Mouse (Mus musculus): ENCODE data around the gene Hs2st1. TPM values are rescaled to one million over a fixed set of nuclear protein-coding genes. Genes with fewer than 3 reads are reported as not detected.

The Hs2st1 gene
- polyA plus RNA-seq, 1 experiment from 2014 or later: 2.2 TPM

DNA sequence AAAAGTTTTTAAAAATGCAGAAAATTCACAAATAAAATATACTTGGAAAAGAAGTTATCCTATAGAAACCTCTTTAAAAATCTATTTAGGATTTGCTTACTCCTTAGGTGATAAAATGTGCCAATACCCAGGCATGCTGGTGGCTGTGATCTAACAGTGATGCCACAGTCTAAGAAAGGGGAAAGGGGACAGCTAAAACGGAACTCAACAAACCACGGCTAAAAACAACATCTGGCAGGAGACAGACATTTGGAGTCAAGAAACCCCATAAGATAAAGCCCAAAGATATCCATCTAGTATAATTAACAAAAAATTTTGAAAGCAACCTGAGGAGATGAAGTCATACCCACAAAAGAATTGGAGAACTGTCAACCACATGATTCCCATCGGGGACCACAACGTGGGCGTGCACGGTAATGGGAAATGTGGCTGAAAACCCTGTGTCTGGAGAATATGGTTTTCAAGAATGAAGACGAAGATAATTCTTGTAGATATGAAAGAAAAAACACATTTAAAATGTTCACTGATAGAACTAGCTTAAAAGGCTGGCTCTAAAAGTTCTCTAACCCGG, 103.8 kb downstream of the Hs2st1 start:
- Histone ChIP-seq H3K27ac (no peak overlapping the region), H3K4me2 (no peak overlapping the region), H3K4me3 (replicated peaks) (no peak overlapping the region), H3K4me1 (replicated peaks) (0 out of 2 replicates have a peak, but pooled peaks cover 7% of the 10 kb centered on the region), H3K9ac (no peak overlapping the region), H3K36me3 (peaks cover 13% of the 10 kb centered on the region), H3K27me3 (no peaks in the 10 kb centered on the region), H3K9me3 (replicated peaks) (no peaks in the 10 kb centered on the region)
- DNase-seq (no peak), ATAC-seq (ENCODE audit: low read depth) (no peak)
- 49% methylated on average over 8 of the region's 8 CpGs for WGBS (ENCODE audit: insufficient replicate concordance)

DNA sequence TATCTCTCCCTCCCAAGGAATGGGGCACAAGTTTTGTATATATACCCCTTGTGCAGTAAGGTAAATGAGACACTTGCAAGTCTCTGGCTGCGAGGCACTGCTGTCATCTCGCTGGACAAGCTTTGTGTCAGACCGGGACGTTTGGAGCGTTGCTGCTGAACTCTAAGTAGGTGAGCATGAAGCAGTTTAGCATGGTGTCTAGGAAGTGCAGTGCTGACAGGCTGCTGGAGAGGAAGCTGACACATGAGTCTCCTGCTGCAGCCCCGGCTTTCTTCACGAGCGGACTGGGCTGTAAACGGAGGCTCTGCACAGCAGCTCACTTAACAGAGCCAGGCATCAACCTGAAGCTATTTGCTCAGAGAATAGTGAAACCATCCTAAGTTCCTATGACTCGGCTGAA, 107.3 kb downstream of the Hs2st1 start:
- H3K4me1 ChIP-seq (replicated peaks): no peaks in the 10 kb centered on the region
- H3K27me3 ChIP-seq: no peaks in the 10 kb centered on the region
- H3K4me3 ChIP-seq (replicated peaks): no peak overlapping the region
- ATAC-seq (ENCODE audit: low read depth) (no peak), DNase-seq (no peak)
- H3K9me3 ChIP-seq (replicated peaks): no peaks in the 10 kb centered on the region
- no peak overlapping the region for H3K4me2 ChIP-seq
- WGBS (ENCODE audit: insufficient replicate concordance): 82% methylated on average over 10 of the region's 10 CpGs
- H3K9ac ChIP-seq: no peak overlapping the region
- peaks cover 18% of the 10 kb centered on the region for H3K36me3 ChIP-seq
- no peak overlapping the region for H3K27ac ChIP-seq

DNA sequence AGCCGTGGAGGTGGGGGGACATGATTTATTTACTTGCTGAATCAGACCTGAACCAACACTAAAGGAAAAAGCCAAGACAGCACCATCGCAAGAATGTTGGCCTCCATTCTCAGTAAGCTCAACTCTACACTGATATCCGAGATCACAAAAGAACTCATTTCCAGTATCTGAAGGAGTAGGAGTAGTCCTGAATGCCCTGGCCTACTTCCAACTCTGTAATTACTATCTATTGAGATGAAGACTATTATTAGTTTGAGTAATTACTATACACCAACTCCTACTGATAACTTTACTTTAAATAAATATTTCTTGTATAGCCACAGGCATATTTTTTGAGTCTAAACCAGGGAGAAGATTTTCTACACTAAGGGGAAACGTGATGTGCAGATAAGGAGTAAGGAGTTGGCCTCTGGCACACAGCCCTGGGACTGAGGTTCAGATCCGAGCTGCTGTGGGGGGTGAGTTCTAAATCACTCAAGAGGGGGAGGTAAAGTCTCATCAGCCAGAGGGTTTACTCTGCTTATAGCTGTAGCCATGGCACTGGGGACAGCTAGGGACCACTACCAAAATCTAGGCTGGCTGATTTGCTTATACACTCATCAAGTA, 109.7 kb downstream of the Hs2st1 start:
- Histone ChIP-seq H3K27me3 (no peaks in the 10 kb centered on the region), H3K9me3 (replicated peaks) (no peaks in the 10 kb centered on the region), H3K4me2 (no peak overlapping the region), H3K27ac (no peak overlapping the region), H3K9ac (no peak overlapping the region), H3K4me3 (replicated peaks) (no peak overlapping the region), H3K36me3 (peaks cover 18% of the 10 kb centered on the region), H3K4me1 (replicated peaks) (no peaks in the 10 kb centered on the region)
- DNase-seq: no peak
- no peak for ATAC-seq (ENCODE audit: low read depth)
- WGBS (ENCODE audit: insufficient replicate concordance): 53% methylated on average over 5 of the region's 5 CpGs

DNA sequence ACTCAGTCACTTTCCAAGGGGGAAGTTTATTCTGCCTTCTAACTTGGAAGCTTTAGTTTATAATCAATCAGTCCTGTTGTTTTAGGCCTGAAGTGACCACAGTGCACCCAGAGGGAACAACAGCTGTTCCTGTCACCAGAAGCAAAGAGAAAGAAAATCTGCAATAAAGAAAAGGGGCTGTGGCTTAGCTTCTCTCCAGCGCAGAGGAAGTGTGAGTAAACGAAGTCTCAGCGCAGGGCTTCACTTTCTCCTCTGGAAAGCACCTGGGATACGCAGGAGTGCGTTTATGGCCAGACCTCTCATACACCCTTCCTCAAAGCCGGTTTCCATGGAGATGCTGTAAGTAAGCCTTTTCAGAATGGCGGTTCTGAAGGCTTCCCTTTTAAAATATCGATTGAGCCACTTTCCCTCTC, 110.7 kb downstream of the Hs2st1 start:
- Histone ChIP-seq H3K4me2 (no peak overlapping the region), H3K27me3 (no peaks in the 10 kb centered on the region), H3K36me3 (peaks cover 18% of the 10 kb centered on the region), H3K27ac (no peak overlapping the region), H3K9ac (no peak overlapping the region), H3K4me3 (replicated peaks) (no peak overlapping the region), H3K9me3 (replicated peaks) (no peaks in the 10 kb centered on the region), H3K4me1 (replicated peaks) (no peaks in the 10 kb centered on the region)
- 74% methylated on average over 8 of the region's 8 CpGs for WGBS (ENCODE audit: insufficient replicate concordance)
- DNase-seq (no peak), ATAC-seq (ENCODE audit: low read depth) (no peak)

DNA sequence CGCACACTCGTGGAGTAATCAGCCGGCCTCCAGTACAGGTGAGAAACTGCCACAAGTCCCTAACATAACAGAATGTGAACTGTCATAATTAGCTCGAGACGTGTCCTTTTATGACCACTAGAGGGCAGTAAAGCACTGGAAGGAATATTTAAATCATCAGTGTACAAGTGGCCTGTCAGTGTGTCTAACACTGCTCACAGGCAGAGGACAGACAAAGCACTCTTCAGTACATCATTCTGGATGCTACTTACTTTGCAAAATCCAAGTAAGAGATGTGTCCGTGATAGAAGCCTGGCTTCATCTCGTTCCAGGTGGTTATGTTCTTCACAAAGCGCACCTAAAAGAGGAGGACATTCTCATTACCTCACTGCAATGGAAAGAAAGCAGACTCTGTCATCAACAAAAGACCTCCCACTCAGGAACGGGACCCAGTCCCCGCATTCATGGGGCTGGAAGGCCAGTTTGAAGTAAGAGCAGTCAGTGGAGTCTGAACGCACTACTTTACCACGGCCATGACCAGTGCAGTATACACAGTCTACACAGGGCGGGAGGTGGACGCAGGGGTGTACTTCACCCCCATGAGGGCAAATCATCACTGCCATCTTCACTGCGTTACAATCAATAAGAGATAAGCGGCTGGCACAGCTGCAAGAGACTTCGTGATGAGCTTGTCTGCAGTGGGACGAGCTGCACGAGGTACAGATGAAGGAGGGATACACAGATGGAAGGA, 116.1 kb downstream of the Hs2st1 start:
- 57% methylated on average over 19 of the region's 19 CpGs for WGBS (ENCODE audit: insufficient replicate concordance)
- ATAC-seq (ENCODE audit: low read depth) (peak; percentile 74), DNase-seq (peak; percentile 23)
- no peaks in the 10 kb centered on the region for H3K9me3 ChIP-seq (replicated peaks)
- no peak overlapping the region for H3K9ac ChIP-seq
- 0 out of 2 replicates have a peak, but pooled peaks cover 4% of the 10 kb centered on the region for H3K36me3 ChIP-seq
- H3K27me3 ChIP-seq: no peaks in the 10 kb centered on the region
- no peaks in the 10 kb centered on the region for H3K4me1 ChIP-seq (replicated peaks)
- no peak overlapping the region for H3K27ac ChIP-seq
- H3K4me3 ChIP-seq (replicated peaks): no peak overlapping the region
- no peak overlapping the region for H3K4me2 ChIP-seq

DNA sequence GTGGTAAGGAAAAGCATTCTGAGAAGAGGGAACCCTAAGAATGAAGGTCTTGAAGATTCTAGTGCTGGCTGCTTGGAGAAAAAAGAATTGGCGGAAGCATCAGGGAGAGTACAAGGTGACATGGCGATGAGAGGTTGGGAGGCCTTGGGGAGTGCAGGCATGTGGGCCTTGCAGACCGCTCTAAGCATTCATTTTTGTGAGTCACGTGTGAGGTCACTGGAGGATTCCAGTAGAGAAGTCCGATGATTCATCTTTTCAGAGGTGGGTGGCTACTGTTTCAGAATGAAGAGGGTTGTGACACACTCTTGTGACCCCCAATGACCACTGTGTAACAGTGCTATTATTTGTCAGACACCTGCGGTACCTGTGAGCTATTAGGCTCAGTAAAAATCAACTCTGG, 121.0 kb downstream of the Hs2st1 start:
- peaks cover 10% of the 10 kb centered on the region for H3K36me3 ChIP-seq
- H3K9ac ChIP-seq: no peak overlapping the region
- no peaks in the 10 kb centered on the region for H3K9me3 ChIP-seq (replicated peaks)
- no peak for ATAC-seq (ENCODE audit: low read depth)
- H3K4me2 ChIP-seq: no peak overlapping the region
- DNase-seq: no peak
- no peak overlapping the region for H3K27ac ChIP-seq
- peaks cover 22% of the 10 kb centered on the region for H3K4me1 ChIP-seq (replicated peaks)
- WGBS (ENCODE audit: insufficient replicate concordance): 87% methylated on average over 6 of the region's 6 CpGs
- no peaks in the 10 kb centered on the region for H3K27me3 ChIP-seq
- H3K4me3 ChIP-seq (replicated peaks): no peak overlapping the region

DNA sequence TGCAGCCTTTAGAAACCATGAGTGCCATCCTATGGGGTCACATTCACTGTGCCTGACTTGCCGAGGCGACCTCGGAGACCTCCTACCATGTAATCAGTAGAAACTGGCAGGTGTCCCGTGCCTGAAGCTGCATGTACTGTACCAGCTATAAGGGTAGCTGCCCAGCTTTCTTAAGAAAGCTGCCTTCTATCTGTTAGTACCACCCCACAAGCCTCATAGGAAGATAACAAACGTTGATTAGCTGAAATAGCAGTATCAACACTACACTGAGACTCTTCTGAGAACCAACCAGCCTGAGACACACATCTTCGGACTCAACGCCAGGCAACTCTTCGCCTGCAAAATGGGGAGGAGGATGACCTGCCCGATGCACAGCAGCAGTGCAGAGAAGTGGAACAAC, 122.1 kb downstream of the Hs2st1 start:
- peak; percentile 10 for DNase-seq
- Histone ChIP-seq H3K9me3 (replicated peaks) (no peaks in the 10 kb centered on the region), H3K4me2 (0 out of 2 replicates have a peak overlapping the region, but pooled peaks have one; percentile 12), H3K9ac (peak overlapping the region; percentile 26; the same call in 1 of the 2 replicates), H3K36me3 (peaks cover 14% of the 10 kb centered on the region), H3K27me3 (no peaks in the 10 kb centered on the region), H3K4me1 (replicated peaks) (peaks cover 22% of the 10 kb centered on the region), H3K27ac (no peak overlapping the region; the same call in 1 of the 2 replicates), H3K4me3 (replicated peaks) (no peak overlapping the region)
- WGBS (ENCODE audit: insufficient replicate concordance): 42% methylated on average over 9 of the region's 9 CpGs
- ATAC-seq (ENCODE audit: low read depth): peak; percentile 88

DNA sequence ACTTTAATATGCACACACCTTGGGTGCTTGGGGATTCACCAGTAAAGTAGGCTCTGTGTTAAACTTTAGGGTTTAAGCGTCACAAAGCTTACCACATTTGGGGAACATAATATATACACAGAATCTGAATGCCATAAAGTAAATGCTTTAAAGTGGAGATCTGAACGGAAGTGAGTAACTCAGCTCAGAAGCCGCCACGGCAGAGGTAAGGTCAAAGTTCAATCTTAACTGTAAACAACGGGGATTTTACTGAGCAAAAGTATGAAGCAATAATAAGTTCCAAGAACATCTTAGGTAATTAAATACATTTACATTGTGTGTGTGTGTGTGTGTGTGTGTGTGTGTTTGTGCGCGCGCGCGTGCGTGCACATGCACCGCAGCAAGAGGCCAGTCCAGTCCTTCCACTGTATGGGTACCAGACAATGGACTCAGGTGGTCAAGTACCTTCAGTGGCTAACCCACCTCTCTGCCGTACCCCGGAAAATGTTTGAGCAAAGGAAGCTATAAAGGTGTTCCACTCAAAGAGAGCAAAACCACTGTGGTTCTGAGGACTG, 123.8 kb downstream of the Hs2st1 start:
- DNase-seq: no peak
- ATAC-seq (ENCODE audit: low read depth): no peak

DNA sequence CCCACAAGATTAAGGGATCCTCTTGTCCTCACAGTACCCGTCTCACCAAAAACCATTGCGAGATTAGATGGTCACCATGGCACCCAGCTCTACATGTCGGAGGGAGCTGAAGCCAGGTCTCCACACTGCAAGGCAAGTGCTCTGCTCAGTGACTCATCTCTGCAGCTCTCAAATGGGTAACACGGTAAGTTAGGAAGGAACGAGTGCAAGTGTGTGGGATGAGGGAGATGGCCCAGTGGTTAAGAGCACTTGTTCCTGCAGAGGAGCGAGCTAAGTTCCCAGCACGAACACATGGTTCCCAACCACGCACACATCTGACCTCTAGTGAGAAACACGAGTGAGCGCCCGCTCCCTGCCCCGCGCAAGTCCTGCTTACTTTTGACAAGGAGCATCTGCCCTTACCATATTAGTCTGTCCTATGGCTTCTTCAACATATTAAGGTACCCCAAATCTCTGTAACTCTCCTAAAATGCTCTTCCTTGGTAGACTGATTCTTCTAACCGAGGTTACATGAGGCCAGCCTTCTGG, 132.0 kb downstream of the Hs2st1 start:
- DNase-seq (no peak), ATAC-seq (ENCODE audit: low read depth) (no peak)

More for the DNA sequence above, 123.8 kb downstream of the Hs2st1 start:
- no peak overlapping the region for H3K4me2 ChIP-seq
- no peak overlapping the region for H3K9ac ChIP-seq
- no peak overlapping the region; the same call in 1 of the 2 replicates for H3K27ac ChIP-seq
- H3K36me3 ChIP-seq: peaks cover 14% of the 10 kb centered on the region
- no peaks in the 10 kb centered on the region for H3K9me3 ChIP-seq (replicated peaks)
- H3K4me1 ChIP-seq (replicated peaks): peaks cover 22% of the 10 kb centered on the region
- no peaks in the 10 kb centered on the region for H3K27me3 ChIP-seq
- H3K4me3 ChIP-seq (replicated peaks): no peak overlapping the region
- WGBS (ENCODE audit: insufficient replicate concordance): 87% methylated on average over 14 of the region's 14 CpGs

DNA sequence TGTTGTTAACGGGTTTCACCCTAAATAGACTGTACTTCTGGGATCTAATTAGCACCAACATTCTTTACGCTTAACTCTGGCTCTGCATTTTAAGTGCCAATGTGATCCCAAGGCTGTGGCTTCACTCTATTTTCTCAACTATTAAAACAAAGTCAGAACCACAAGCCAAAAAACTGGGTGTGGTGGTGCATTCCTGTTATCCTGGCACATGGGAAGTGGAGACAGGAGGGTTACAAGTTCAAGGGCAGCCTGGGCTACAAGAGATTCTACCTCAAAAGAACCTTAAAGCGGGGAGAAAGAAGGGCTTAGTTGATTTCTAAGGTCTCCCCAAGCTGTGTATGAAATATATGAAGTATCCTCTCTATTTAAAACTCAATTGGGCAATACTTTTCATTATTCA, 133.9 kb downstream of the Hs2st1 start:
- Histone ChIP-seq H3K4me2 (no peak overlapping the region), H3K27me3 (no peaks in the 10 kb centered on the region), H3K9ac (no peak overlapping the region), H3K4me1 (replicated peaks) (no peaks in the 10 kb centered on the region), H3K27ac (no peak overlapping the region), H3K9me3 (replicated peaks) (no peaks in the 10 kb centered on the region), H3K36me3 (peaks cover 4% of the 10 kb centered on the region), H3K4me3 (replicated peaks) (no peak overlapping the region)
- DNase-seq (no peak), ATAC-seq (ENCODE audit: low read depth) (no peak)
- 81% methylated on average over 3 of the region's 3 CpGs for WGBS (ENCODE audit: insufficient replicate concordance)

More for the DNA sequence above, 132.0 kb downstream of the Hs2st1 start:
- Histone ChIP-seq H3K4me3 (replicated peaks) (no peak overlapping the region), H3K4me2 (no peak overlapping the region), H3K36me3 (peaks cover 4% of the 10 kb centered on the region), H3K27me3 (no peaks in the 10 kb centered on the region), H3K27ac (no peak overlapping the region), H3K4me1 (replicated peaks) (no peaks in the 10 kb centered on the region), H3K9ac (no peak overlapping the region), H3K9me3 (replicated peaks) (no peaks in the 10 kb centered on the region)
- WGBS (ENCODE audit: insufficient replicate concordance): 84% methylated on average over 14 of the region's 14 CpGs

DNA sequence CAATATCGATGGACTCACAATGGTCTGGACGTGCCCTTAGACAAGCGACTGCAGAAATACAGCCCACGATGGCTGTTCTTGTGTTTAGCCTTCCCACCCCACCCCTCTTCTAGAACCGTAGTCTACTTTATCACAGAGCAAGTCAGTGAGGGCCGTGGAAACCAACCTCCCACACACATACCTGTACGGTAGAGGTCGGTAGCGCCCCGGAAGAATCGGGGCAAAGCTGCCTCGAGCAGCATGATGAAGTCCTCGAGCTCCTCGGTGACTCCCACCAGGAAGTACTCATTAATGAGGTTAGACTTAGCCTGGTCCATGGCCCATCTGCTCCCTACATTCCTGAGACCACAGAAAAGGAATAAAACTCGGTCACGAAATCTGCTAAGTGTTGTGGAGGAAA, 134.7 kb downstream of the Hs2st1 start:
- DNase-seq: no peak
- Histone ChIP-seq H3K9ac (no peak overlapping the region), H3K9me3 (replicated peaks) (no peaks in the 10 kb centered on the region), H3K27ac (no peak overlapping the region), H3K4me3 (replicated peaks) (no peak overlapping the region), H3K4me2 (no peak overlapping the region), H3K4me1 (replicated peaks) (no peaks in the 10 kb centered on the region), H3K36me3 (peaks cover 4% of the 10 kb centered on the region), H3K27me3 (no peaks in the 10 kb centered on the region)
- ATAC-seq (ENCODE audit: low read depth): no peak
- WGBS (ENCODE audit: insufficient replicate concordance): 88% methylated on average over 16 of the region's 16 CpGs

Measured in liver, embryonic 13.5 days (tissue).